Mouse (Mus musculus) CH12.LX (cell line): ENCODE measurements at regions not wholly inside any gene's neighbourhood (a gene's known extent, or its start where the extent isn't known, plus 50 kb on each side); places are given as distances from the start of the nearest gene placed in this dataset.

Experiments used
- DNase-seq: peaks from one replicate; pipeline ENCODE4 v3.0.0-alpha.2; 2013; ENCODE audit errors: extremely low read depth
- H3K27ac ChIP-seq: 2 replicates; pipeline ENCODE4 v1.5.1; 2012; ENCODE audit warnings: low read depth, mild to moderate bottlenecking, control low read depth, moderate library complexity; ENCODE audit not compliant: insufficient read depth
- H3K27me3 ChIP-seq: replicated peaks from 2 replicates; pipeline ENCODE3; 2012; ENCODE audit warnings: inconsistent platforms
- H3K36me3 ChIP-seq, 2 experiments: replicated peaks in 1 of 2; 2 replicates each; pipeline versions ENCODE3 to v1.6.1; 2012; ENCODE audit warnings: inconsistent platforms in 1 of 2, low read length in 1 of 2, mild to moderate bottlenecking in 1 of 2, mixed read lengths in 1 of 2, moderate library complexity in 1 of 2; ENCODE audit not compliant: control insufficient read depth in 1 of 2, insufficient read depth in 1 of 2
- H3K4me1 ChIP-seq, 2 experiments: 2 replicates each; pipeline ENCODE4 v1.6.1; 2012; ENCODE audit warnings: inconsistent platforms in 1 of 2, moderate library complexity in 1 of 2; ENCODE audit not compliant: insufficient read depth in 2 of 2, control insufficient read depth in 1 of 2
- H3K4me2 ChIP-seq: 2 replicates; pipeline ENCODE4 v1.6.1; 2012; ENCODE audit warnings: low read depth, mild to moderate bottlenecking, control low read depth; ENCODE audit not compliant: poor library complexity, insufficient read depth, severe bottlenecking
- H3K4me3 ChIP-seq, 3 experiments: fragments of 150-350 bp in 1 of 3; sonication (generic) in 1 of 3; replicated peaks in 1 of 3; 2 replicates each; pipeline versions ENCODE3 to v1.5.1; 2011 to 2012; ENCODE audit warnings: low read depth in 2 of 3, low read length in 2 of 3, mild to moderate bottlenecking in 2 of 3, moderate library complexity in 2 of 3, control low read depth in 1 of 3, improper control_type of control experiment in 1 of 3, inconsistent platforms in 1 of 3, mixed read lengths in 1 of 3; ENCODE audit not compliant: poor library complexity in 1 of 3
- H3K79me2 ChIP-seq: replicated peaks from 2 replicates; pipeline ENCODE4 v1.6.1; 2012; ENCODE audit warnings: mild to moderate bottlenecking, moderate library complexity; ENCODE audit not compliant: control insufficient read depth, poor library complexity, insufficient read depth, severe bottlenecking; ENCODE audit errors: extremely low read depth
- H3K9ac ChIP-seq: 2 replicates; pipeline ENCODE4 v1.6.1; 2012; ENCODE audit warnings: low read depth, mild to moderate bottlenecking, control low read depth, moderate library complexity; ENCODE audit not compliant: insufficient read depth
- H3K9me3 ChIP-seq: replicated peaks from 2 replicates; pipeline ENCODE3; 2012; ENCODE audit warnings: low read length, inconsistent platforms, mixed read lengths
- CHD1 ChIP-seq: IDR thresholded peaks from 2 replicates; pipeline ENCODE4 v1.6.1; 2012; ENCODE audit warnings: low read depth, low read length, improper control_type of control experiment, inconsistent platforms
- CTCF ChIP-seq, 2 experiments: IDR thresholded peaks in 1 of 2; conservative IDR thresholded peaks in 1 of 2; 2 replicates each; pipeline ENCODE4 v1.5.1; 2011 to 2012; ENCODE audit warnings: low read depth in 2 of 2, low read length in 2 of 2, improper control_type of control experiment in 1 of 2, inconsistent platforms in 1 of 2, mild to moderate bottlenecking in 1 of 2, moderate library complexity in 1 of 2
- ELF1 ChIP-seq: IDR thresholded peaks from 2 replicates; pipeline ENCODE4 v1.6.1; 2014; ENCODE audit warnings: low read depth, mild to moderate bottlenecking, inconsistent platforms, low read length, improper control_type of control experiment
- GABPA ChIP-seq: IDR thresholded peaks from 2 replicates; pipeline ENCODE4 v1.6.1; 2012; ENCODE audit warnings: low read depth, low read length, improper control_type of control experiment, inconsistent platforms; ENCODE audit not compliant: insufficient replicate concordance
- IRF4 ChIP-seq: IDR thresholded peaks from 2 replicates; pipeline ENCODE4 v1.6.1; 2014; ENCODE audit warnings: low read depth, mild to moderate bottlenecking, inconsistent platforms, low read length, improper control_type of control experiment
- KAT2A ChIP-seq: IDR thresholded peaks from 2 replicates; pipeline ENCODE4 v1.6.1; 2012; ENCODE audit warnings: low read length, improper control_type of control experiment, inconsistent platforms; ENCODE audit not compliant: insufficient replicate concordance
- MAFK ChIP-seq: IDR thresholded peaks from 2 replicates; pipeline ENCODE4 v1.6.1; 2011; ENCODE audit warnings: low read length, improper control_type of control experiment; ENCODE audit not compliant: insufficient replicate concordance
- MAZ ChIP-seq: IDR thresholded peaks from 2 replicates; pipeline ENCODE4 v1.6.1; 2012; ENCODE audit warnings: low read depth, mild to moderate bottlenecking, inconsistent platforms, low read length, improper control_type of control experiment, moderate library complexity
- MXI1 ChIP-seq: IDR thresholded peaks from 2 replicates; pipeline ENCODE4 v1.6.1; 2011; ENCODE audit warnings: mild to moderate bottlenecking, low read depth, low read length, improper control_type of control experiment
- NELFE ChIP-seq: IDR thresholded peaks from 2 replicates; pipeline ENCODE4 v1.6.1; 2011; ENCODE audit warnings: low read depth, low read length, improper control_type of control experiment
- PAX5 ChIP-seq: IDR thresholded peaks from 2 replicates; pipeline ENCODE4 v1.6.1; 2012; ENCODE audit warnings: low read length, inconsistent platforms, mixed read lengths
- POLR2AphosphoS2 ChIP-seq: IDR thresholded peaks from 2 replicates; pipeline ENCODE4 v1.6.1; 2011; ENCODE audit warnings: low read depth, low read length, improper control_type of control experiment
- RAD21 ChIP-seq: IDR thresholded peaks from 2 replicates; pipeline ENCODE4 v1.6.1; 2011; ENCODE audit warnings: low read depth, mild to moderate bottlenecking, low read length, improper control_type of control experiment, moderate library complexity
- SIN3A ChIP-seq: IDR thresholded peaks from 2 replicates; pipeline ENCODE4 v1.6.1; 2012; ENCODE audit warnings: low read length, improper control_type of control experiment, inconsistent platforms
- SMC3 ChIP-seq: IDR thresholded peaks from 2 replicates; pipeline ENCODE4 v1.6.1; 2011; ENCODE audit warnings: low read depth, low read length, improper control_type of control experiment
- ZC3H11A ChIP-seq: IDR thresholded peaks from 2 replicates; pipeline ENCODE4 v1.6.1; 2012; ENCODE audit warnings: low read depth, mild to moderate bottlenecking, inconsistent platforms, low read length, improper control_type of control experiment
- ZKSCAN1 ChIP-seq: IDR thresholded peaks from 2 replicates; pipeline ENCODE4 v1.6.1; 2012; ENCODE audit warnings: low read depth, inconsistent platforms, low read length, improper control_type of control experiment, borderline replicate concordance
- ZMIZ1 ChIP-seq: IDR thresholded peaks from 2 replicates; pipeline ENCODE4 v1.6.1; 2012; ENCODE audit warnings: low read depth, mild to moderate bottlenecking, inconsistent platforms, low read length, improper control_type of control experiment
- ZNF384 ChIP-seq: IDR thresholded peaks from 2 replicates; pipeline ENCODE4 v1.6.1; 2012; ENCODE audit warnings: low read depth, low read length, improper control_type of control experiment, inconsistent platforms
- dilution Hi-C: fragments of 300-500 bp; cut with MboI; formaldehyde crosslinking; loops from 2 replicates; pipeline ENCODE4 v1.14.3; 2020; ENCODE audit warnings: low sequenced_read_pairs; ENCODE audit not compliant: extremely low pct_unique_long_range_greater_than_20kb, extremely low pct_ligation_motif_present
- in situ Hi-C: fragments of 300-500 bp; cut with MboI; formaldehyde crosslinking; loops from 3 replicates; pipeline ENCODE4 v1.14.3; 2019; ENCODE audit warnings: low sequenced_read_pairs, low pct_ligation_motif_present, low pct_unique_long_range_greater_than_20kb, mixed read lengths

DNA sequence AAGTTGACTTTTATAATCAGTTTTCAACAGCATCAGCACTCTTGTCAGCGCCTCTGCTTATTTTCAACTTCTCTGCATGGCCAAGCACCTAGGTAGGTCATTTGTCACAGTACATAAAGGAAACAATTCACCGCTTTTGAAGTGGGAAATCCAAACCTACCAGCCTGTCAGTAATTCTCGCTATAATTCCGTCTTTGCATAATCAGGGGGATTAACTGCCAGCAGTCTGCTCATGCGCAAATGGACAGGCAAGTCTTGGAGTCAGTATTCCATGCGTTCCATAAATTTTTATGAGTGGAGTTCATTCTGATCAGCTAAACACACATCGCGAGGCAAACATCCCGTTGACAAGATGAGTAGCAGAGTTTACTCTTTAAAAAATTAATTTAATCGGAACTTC is 133.9 kb downstream of the Pcdh20 start:
- H3K9ac ChIP-seq, result no peak overlapping the region
- H3K27me3 ChIP-seq, result no peaks in the 10 kb centered on the region
- dilution Hi-C loops (no loop called here), in situ Hi-C loops (no loop called here)
- TF ChIP-seq RAD21, result no peak
- TF ChIP-seq GABPA, result no peak
- no peak for TF ChIP-seq KAT2A
- TF ChIP-seq NELFE, result no peak
- TF ChIP-seq IRF4, result no peak
- H3K79me2 ChIP-seq, result no peaks in the 10 kb centered on the region
- H3K4me1 ChIP-seq, result no peaks in the 10 kb centered on the region
- no peak overlapping the region for H3K4me3 ChIP-seq
- H3K36me3 ChIP-seq, result no peaks in the 10 kb centered on the region
- no peak overlapping the region for H3K4me2 ChIP-seq
- no peak overlapping the region for H3K27ac ChIP-seq
- peaks cover 20% of the 10 kb centered on the region for H3K9me3 ChIP-seq
- no peak for DNase-seq

DNA sequence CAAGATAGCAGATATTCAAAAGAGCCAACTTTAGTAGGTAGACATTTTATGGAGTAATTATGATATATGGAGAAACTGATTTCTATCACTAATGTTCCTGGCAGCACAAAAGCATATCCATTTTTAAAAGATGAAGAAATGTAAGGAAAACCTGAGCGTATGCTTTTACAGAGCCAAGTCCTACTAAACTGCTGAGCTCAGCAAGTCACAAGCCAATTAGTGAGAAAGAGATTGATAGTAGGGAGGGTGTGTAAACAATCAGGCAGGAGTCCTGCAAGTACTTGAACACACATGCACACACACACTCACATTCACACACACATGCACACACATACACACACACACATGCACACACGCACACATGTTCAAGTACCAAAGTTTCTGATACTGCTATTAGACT is 140.6 kb downstream of the Pcdh20 start:
- dilution Hi-C loops, result no loop called here

DNA sequence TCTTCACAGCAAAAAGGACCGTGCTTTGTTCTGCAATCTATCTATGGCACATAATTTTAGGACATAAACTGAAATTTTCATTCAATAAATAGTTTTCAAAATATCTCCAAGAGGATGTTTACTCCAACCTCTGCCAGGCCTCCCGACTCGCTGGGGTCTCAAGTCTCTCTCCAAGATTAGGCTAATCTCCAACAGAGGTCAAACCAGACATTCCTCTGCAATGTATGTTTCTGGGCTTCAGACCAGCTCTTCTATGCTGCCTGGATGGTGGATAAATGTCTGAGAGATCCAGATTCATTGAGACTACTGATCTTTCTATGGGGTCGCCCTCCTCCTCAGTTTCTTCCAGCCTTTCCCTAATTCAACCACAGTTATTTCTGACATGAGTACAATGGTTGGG is 144.8 kb downstream of the Pcdh20 start:
- DNase-seq, result no peak
- H3K9me3 ChIP-seq, result peaks cover 17% of the 10 kb centered on the region
- TF ChIP-seq MAFK, result no peak
- TF ChIP-seq SIN3A, result no peak
- TF ChIP-seq MXI1, result no peak
- no peak for TF ChIP-seq CTCF (conservative IDR thresholded peaks at IDR 0.05 in 1 of 2, IDR thresholded peaks at IDR 0.05 in 1 of 2; ENCODE audit: low read depth in 2 of 2, low read length in 2 of 2)
- TF ChIP-seq MAZ, result no peak
- no peak for TF ChIP-seq SMC3
- no peak for TF ChIP-seq ELF1
- no peak for TF ChIP-seq KAT2A
- TF ChIP-seq PAX5, result no peak
- no peak for TF ChIP-seq ZKSCAN1
- TF ChIP-seq ZC3H11A, result no peak
- TF ChIP-seq ZMIZ1, result no peak
- TF ChIP-seq NELFE, result no peak
- TF ChIP-seq ZNF384, result no peak
- TF ChIP-seq CHD1, result no peak
- TF ChIP-seq POLR2AphosphoS2, result no peak
- H3K27ac ChIP-seq, result no peak overlapping the region
- in situ Hi-C loops, result no loop called here
- dilution Hi-C loops, result no loop called here
- no peak overlapping the region for H3K4me2 ChIP-seq
- no peaks in the 10 kb centered on the region for H3K36me3 ChIP-seq
- no peaks in the 10 kb centered on the region for H3K79me2 ChIP-seq
- H3K9ac ChIP-seq, result no peak overlapping the region
- no peaks in the 10 kb centered on the region for H3K4me1 ChIP-seq
- H3K4me3 ChIP-seq, result no peak overlapping the region
- no peaks in the 10 kb centered on the region for H3K27me3 ChIP-seq

More for the DNA sequence above, 140.6 kb downstream of the Pcdh20 start:
- Histone ChIP-seq H3K27me3 (no peaks in the 10 kb centered on the region), H3K4me3 (no peak overlapping the region), H3K9me3 (peaks cover 11% of the 10 kb centered on the region), H3K36me3 (no peaks in the 10 kb centered on the region), H3K4me1 (no peaks in the 10 kb centered on the region), H3K79me2 (no peaks in the 10 kb centered on the region), H3K9ac (no peak overlapping the region), H3K4me2 (no peak overlapping the region), H3K27ac (no peak overlapping the region)
- TF ChIP-seq NELFE, result no peak
- TF ChIP-seq MAFK, result 0 out of 2 replicates have a peak, but pooled peaks have one; percentile 8
- no peak for DNase-seq
- in situ Hi-C loops, result no loop called here
